Mouse (Mus musculus) layer of hippocampus, adult 6 months (tissue): ENCODE results near the gene Gm8020. TPM values are rescaled to one million over a fixed set of nuclear protein-coding genes. Genes with fewer than 3 reads are reported as not detected.

Experiments
- long read RNA-seq, 2 experiments: library from polyadenylated mRNA; unstranded; transcript quantifications; one replicate each; pipeline ENCODE4 v2.0.0; 2019 to 2020
- polyA plus RNA-seq: library from polyadenylated mRNA; unstranded; fragments of <200 nt; fragmentation: Nextera tagmentation; gene quantifications from 2 replicates; pipeline ENCODE4 v1.2.3, GENCODE M21; 2021

Gm8020 gene
- polyA plus RNA-seq: not detected in 2 replicates
- long read RNA-seq, experiment 1: 0 reads
- long read RNA-seq, experiment 2: 0 reads

GRCm38 (mm10) chr14:42502249-42502648 is at the start of gene Gm8020:
TSS of gene Gm8020 (minus strand) at chr14:42502349.

GRCm38 (mm10) chr14:42524182-42524581 is 22.0 kb upstream of the Gm8020 start, which contains the start of gene Gm8024:
TSS of gene Gm8024 (minus strand) at chr14:42524282.

GRCm38 (mm10) chr14:42463581-42463980 is 38.6 kb downstream of the Gm8020 start, which contains the start of gene Gm8011:
TSS of gene Gm8011 (plus strand) at chr14:42463881.

Other genes with a start within 250 kb of the Gm8020 start
- not detected in 2 replicates for gene Gm17026, start 242.3 kb downstream of the Gm8020 start, polyA plus RNA-seq
- not detected in 2 replicates for gene Gm9611, start 205.0 kb downstream of the Gm8020 start, polyA plus RNA-seq
- gene Gm7995, start 192.1 kb downstream of the Gm8020 start, polyA plus RNA-seq: not detected in 2 replicates
- gene Gm8005, start 62.7 kb downstream of the Gm8020 start, polyA plus RNA-seq: not detected in 2 replicates
- not detected in 2 replicates for gene Gm8011, start 38.5 kb downstream of the Gm8020 start, polyA plus RNA-seq
- not detected in 2 replicates for gene Gm8024, start 21.9 kb upstream of the Gm8020 start, polyA plus RNA-seq
- not detected in 2 replicates for gene Gm17124, start 97.5 kb upstream of the Gm8020 start, polyA plus RNA-seq
- gene Gm3633, start 139.6 kb upstream of the Gm8020 start, polyA plus RNA-seq: not detected in 2 replicates
- not detected in 2 replicates for gene Gm10378, start 153.6 kb upstream of the Gm8020 start, polyA plus RNA-seq